Mouse (Mus musculus) heart, embryonic 12.5 days (tissue): ENCODE results near the gene Ginm1. TPM values are rescaled to one million over a fixed set of nuclear protein-coding genes. Genes with fewer than 3 reads are reported as not detected.
A peak's percentile ranks its signal among the peaks of the same experiment; 100 is the strongest.

ENCODE experiments used
- ATAC-seq: fragments of 200-750 bp; cut with Nextera tagmentation; 2 replicates; pipeline ENCODE4 v1.8.0; 2017; ENCODE audit warnings: moderate TSS enrichment, moderate library complexity; ENCODE audit not compliant: insufficient number of reproducible peaks, low FRiP score
- H3K27ac ChIP-seq: fragments of 300-500 bp; sonication (generic); 2 replicates; pipeline ENCODE4 v1.5.1; 2016; ENCODE audit warnings: mild to moderate bottlenecking, moderate library complexity; ENCODE audit not compliant: poor library complexity, severe bottlenecking
- H3K27me3 ChIP-seq: fragments of 300-500 bp; sonication (generic); replicated peaks from 2 replicates; pipeline ENCODE4 v1.6.1; 2016; ENCODE audit warnings: mild to moderate bottlenecking, moderate library complexity
- H3K36me3 ChIP-seq: fragments of 300-500 bp; sonication (generic); 2 replicates; pipeline ENCODE4 v1.6.1; 2016; ENCODE audit warnings: mild to moderate bottlenecking, moderate library complexity
- H3K4me1 ChIP-seq: fragments of 300-500 bp; sonication (generic); replicated peaks from 2 replicates; pipeline ENCODE4 v1.6.1; 2016; ENCODE audit warnings: mild to moderate bottlenecking
- H3K4me2 ChIP-seq: fragments of 300-500 bp; sonication (generic); 2 replicates; pipeline ENCODE4 v1.6.1; 2016; ENCODE audit warnings: mild to moderate bottlenecking, moderate library complexity
- H3K4me3 ChIP-seq: fragments of 300-500 bp; sonication (generic); 2 replicates; pipeline ENCODE4 v1.5.1; 2016; ENCODE audit warnings: mild to moderate bottlenecking
- H3K9ac ChIP-seq: fragments of 300-500 bp; sonication (generic); 2 replicates; pipeline ENCODE4 v1.6.1; 2016; ENCODE audit warnings: mild to moderate bottlenecking, moderate library complexity
- H3K9me3 ChIP-seq: fragments of 300-500 bp; sonication (generic); replicated peaks from 2 replicates; pipeline ENCODE4 v1.6.1; 2016; ENCODE audit warnings: mild to moderate bottlenecking, moderate library complexity
- WGBS: fragments of 180-500 bp; shearing (Covaris S2); methylation state at CpG from one replicate; pipeline ENCODE4 v1.1.7; 2016; 5-methylcytosine and 5-hydroxymethylcytosine counted together
- polyA plus RNA-seq: library from polyadenylated mRNA; unstranded; fragments of >200 nt; fragmentation: Nextera tagmentation; extraction: Ambion mirVana; gene quantifications from 2 replicates; pipeline ENCODE4 v1.2.1, GENCODE M21; 2016

Ginm1 gene
- polyA plus RNA-seq, 1 experiment from 2014 or later, result 80.5 TPM

GRCm38 (mm10) chr10:7833377-7834165 is 40.9 kb upstream of the Ginm1 start:
- H3K36me3 ChIP-seq, result no peaks in the 10 kb centered on the region
- ATAC-seq, result no peak
- 72% methylated on average over 9 of the region's 9 CpGs for WGBS

GRCm38 (mm10) chr10:7832171-7832676 is 39.6 kb upstream of the Ginm1 start, which contains the start of gene Zc3h12d:
Gene Zc3h12d (plus strand): TSS chr10:7832470.
- Histone ChIP-seq H3K27ac (no peak within 1 kb of the TSS), H3K36me3 (no peaks in the 10 kb centered on the region), H3K9me3 (no peaks in the 10 kb centered on the region), H3K4me2 (peak within 1 kb of the TSS; percentile 68), H3K9ac (peak within 1 kb of the TSS; percentile 63), H3K4me1 (peaks cover 10% of the 10 kb centered on the region), H3K27me3 (no peaks in the 10 kb centered on the region), H3K4me3 (peak within 1 kb of the TSS; percentile 31)
- ATAC-seq, result peak; percentile 58; the same call in 1 of the 2 replicates
- 3% methylated on average over 15 of the region's 15 CpGs for WGBS

More at GRCm38 (mm10) chr10:7833377-7834165, 40.9 kb upstream of the Ginm1 start:
- Histone ChIP-seq H3K4me1 (peaks cover 10% of the 10 kb centered on the region), H3K4me3 (no peak overlapping the region), H3K4me2 (no peak overlapping the region), H3K9me3 (no peaks in the 10 kb centered on the region), H3K27me3 (no peaks in the 10 kb centered on the region), H3K9ac (no peak overlapping the region), H3K27ac (no peak overlapping the region)

DNA sequence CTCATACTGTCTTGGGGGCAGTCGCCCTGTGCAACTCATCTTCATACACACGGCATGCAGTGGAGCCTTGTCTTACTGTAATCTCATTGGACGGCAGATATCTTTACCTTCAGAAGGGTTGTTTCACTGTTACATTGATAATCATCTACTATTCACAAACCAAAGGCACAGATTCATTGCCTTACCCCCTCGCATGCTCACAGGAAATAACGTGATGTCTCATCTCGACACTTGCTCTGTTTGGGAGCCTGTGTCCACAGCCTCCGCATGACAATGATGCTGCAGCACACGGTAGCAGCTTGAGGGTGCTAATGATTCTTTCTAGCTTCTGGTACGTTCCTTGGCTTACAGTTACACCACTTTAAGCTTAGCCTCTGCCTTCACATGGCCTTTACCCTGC is 33.5 kb upstream of the Ginm1 start:
- Histone ChIP-seq H3K4me1 (no peaks in the 10 kb centered on the region), H3K4me2 (no peak overlapping the region), H3K36me3 (peaks cover 17% of the 10 kb centered on the region), H3K9ac (no peak overlapping the region), H3K9me3 (no peaks in the 10 kb centered on the region), H3K27ac (no peak overlapping the region), H3K27me3 (no peaks in the 10 kb centered on the region), H3K4me3 (no peak overlapping the region)
- 92% methylated on average over 9 of the region's 9 CpGs for WGBS
- no peak for ATAC-seq

DNA sequence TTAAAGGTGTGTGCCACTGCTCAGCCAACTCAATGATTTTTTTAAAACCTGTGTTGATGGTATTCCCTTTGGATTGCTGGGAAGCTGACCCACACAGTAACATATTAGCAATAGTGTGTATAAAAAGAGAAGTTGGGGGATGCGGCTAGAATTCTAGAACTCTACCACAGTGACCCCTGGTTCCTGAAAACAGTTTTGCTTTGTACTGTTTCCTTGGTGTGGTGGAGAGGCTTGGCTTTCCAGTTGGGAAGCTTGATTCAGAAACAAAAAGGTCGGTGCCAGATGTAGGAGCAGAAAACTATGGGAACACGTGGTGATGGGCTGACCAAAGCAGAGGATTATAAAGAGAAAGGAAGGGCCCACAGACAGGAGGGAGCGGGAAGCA is 32.6 kb upstream of the Ginm1 start:
- Histone ChIP-seq H3K27me3 (no peaks in the 10 kb centered on the region), H3K9me3 (no peaks in the 10 kb centered on the region), H3K9ac (no peak overlapping the region), H3K4me1 (no peaks in the 10 kb centered on the region), H3K36me3 (peaks cover 21% of the 10 kb centered on the region), H3K4me2 (no peak overlapping the region), H3K27ac (no peak overlapping the region), H3K4me3 (no peak overlapping the region)
- no peak for ATAC-seq
- 89% methylated on average over 4 of the region's 4 CpGs for WGBS

- Histone ChIP-seq H3K9ac (no peak overlapping the region), H3K4me3 (no peak overlapping the region), H3K9me3 (no peaks in the 10 kb centered on the region), H3K4me1 (no peaks in the 10 kb centered on the region), H3K27ac (no peak overlapping the region), H3K4me2 (no peak overlapping the region), H3K27me3 (no peaks in the 10 kb centered on the region), H3K36me3 (peaks cover 23% of the 10 kb centered on the region)
- no peak for ATAC-seq
- WGBS, result 83% methylated on average over 9 of the region's 9 CpGs
These were observed 32.1 kb upstream of the Ginm1 start for GRCm38 (mm10) chr10:7824663-7825280.

- Histone ChIP-seq H3K9me3 (no peaks in the 10 kb centered on the region), H3K27ac (no peak overlapping the region), H3K4me3 (no peak overlapping the region), H3K27me3 (no peaks in the 10 kb centered on the region), H3K36me3 (peaks cover 37% of the 10 kb centered on the region), H3K4me1 (0 out of 2 replicates have a peak, but pooled peaks cover 4% of the 10 kb centered on the region), H3K9ac (no peak overlapping the region), H3K4me2 (no peak overlapping the region)
- ATAC-seq, result no peak
- 94% methylated on average over 12 of the region's 12 CpGs for WGBS
These were observed 29.4 kb upstream of the Ginm1 start for GRCm38 (mm10) chr10:7821981-7822380.

GRCm38 (mm10) chr10:7820171-7820570 is 27.5 kb upstream of the Ginm1 start:
- Histone ChIP-seq H3K36me3 (peaks cover 50% of the 10 kb centered on the region), H3K27me3 (no peaks in the 10 kb centered on the region), H3K9ac (no peak overlapping the region), H3K4me2 (no peak overlapping the region), H3K4me3 (no peak overlapping the region), H3K4me1 (0 out of 2 replicates have a peak, but pooled peaks cover 4% of the 10 kb centered on the region), H3K9me3 (no peaks in the 10 kb centered on the region), H3K27ac (no peak overlapping the region)
- no peak for ATAC-seq
- 90% methylated on average over 5 of the region's 5 CpGs for WGBS

- WGBS, result 75% methylated on average over 4 of the region's 4 CpGs
- H3K36me3 ChIP-seq, result peaks cover 52% of the 10 kb centered on the region
- no peak overlapping the region for H3K4me2 ChIP-seq
- no peak for ATAC-seq
- no peaks in the 10 kb centered on the region for H3K9me3 ChIP-seq
- H3K4me1 ChIP-seq, result 0 out of 2 replicates have a peak, but pooled peaks cover 4% of the 10 kb centered on the region
- H3K27me3 ChIP-seq, result no peaks in the 10 kb centered on the region
- H3K27ac ChIP-seq, result no peak overlapping the region
- H3K9ac ChIP-seq, result no peak overlapping the region
- no peak overlapping the region for H3K4me3 ChIP-seq
These were observed 27.0 kb upstream of the Ginm1 start for GRCm38 (mm10) chr10:7819603-7820002.

DNA sequence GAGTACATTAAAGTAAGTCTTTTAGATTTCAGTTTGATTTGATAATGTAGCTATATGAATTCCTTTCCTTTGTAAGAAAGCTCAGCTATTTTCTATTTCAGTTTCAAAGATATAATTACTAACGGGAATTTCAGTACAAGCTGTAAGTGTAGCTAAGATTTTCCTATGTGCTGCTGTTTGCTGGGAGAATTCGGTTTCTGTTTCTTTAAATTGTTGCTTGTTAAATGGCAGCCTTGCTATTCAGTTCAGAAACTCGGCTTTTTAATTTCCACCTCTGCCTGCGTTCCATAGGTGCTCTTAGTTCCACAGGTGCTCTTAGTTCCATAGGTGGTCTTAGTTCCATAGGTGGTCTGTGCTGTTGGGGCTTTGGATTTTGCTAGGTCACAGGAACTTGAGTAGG is 26.5 kb upstream of the Ginm1 start:
- Histone ChIP-seq H3K9me3 (no peaks in the 10 kb centered on the region), H3K4me1 (0 out of 2 replicates have a peak, but pooled peaks cover 4% of the 10 kb centered on the region), H3K4me2 (no peak overlapping the region), H3K27me3 (no peaks in the 10 kb centered on the region), H3K4me3 (no peak overlapping the region), H3K36me3 (peaks cover 56% of the 10 kb centered on the region), H3K9ac (no peak overlapping the region), H3K27ac (peak overlapping the region; percentile 3; the same call in 1 of the 2 replicates)
- ATAC-seq, result no peak
- WGBS, result 92% methylated on average over 4 of the region's 4 CpGs

GRCm38 (mm10) chr10:7818676-7819075 is 26.1 kb upstream of the Ginm1 start:
- Histone ChIP-seq H3K9ac (no peak overlapping the region), H3K36me3 (peaks cover 56% of the 10 kb centered on the region), H3K4me2 (no peak overlapping the region), H3K4me1 (0 out of 2 replicates have a peak, but pooled peaks cover 4% of the 10 kb centered on the region), H3K4me3 (no peak overlapping the region), H3K27me3 (no peaks in the 10 kb centered on the region), H3K27ac (no peak overlapping the region), H3K9me3 (no peaks in the 10 kb centered on the region)
- WGBS, result 92% methylated on average over 4 of the region's 4 CpGs
- no peak for ATAC-seq

GRCm38 (mm10) chr10:7816476-7816875 is 23.9 kb upstream of the Ginm1 start:
- 40% methylated on average over 2 of the region's 2 CpGs for whole genome bisulfite sequencing
- no peak overlapping the region for H3K9ac ChIP-seq
- no peak overlapping the region for H3K4me3 ChIP-seq
- no peak overlapping the region for H3K27ac ChIP-seq
- H3K4me2 ChIP-seq, result no peak overlapping the region
- H3K9me3 ChIP-seq, result no peaks in the 10 kb centered on the region
- ATAC-seq, result no peak
- H3K36me3 ChIP-seq, result peaks cover 57% of the 10 kb centered on the region
- 0 out of 2 replicates have a peak, but pooled peaks cover 4% of the 10 kb centered on the region for H3K4me1 ChIP-seq
- H3K27me3 ChIP-seq, result no peaks in the 10 kb centered on the region
